Mouse (Mus musculus) stomach, embryonic 14.5 days (tissue): ENCODE results near the gene Gm8024. TPM values are rescaled to one million over a fixed set of nuclear protein-coding genes. Genes with fewer than 3 reads are reported as not detected.
A peak's percentile ranks its signal among the peaks of the same experiment; 100 is the strongest.
"Not testable (repeated sequence)": the region's sequence is repeated elsewhere in the genome, so short reads cannot be mapped to it uniquely, and the experiment has no call there.

Experiments
- ATAC-seq: fragments of 200-750 bp; cut with Nextera tagmentation; 2 replicates; pipeline ENCODE4 v1.8.0; 2017; ENCODE audit warnings: low read depth, moderate TSS enrichment; ENCODE audit not compliant: insufficient number of reproducible peaks, insufficient read depth, low FRiP score
- H3K27ac ChIP-seq: fragments of 300-500 bp; sonication (generic); 2 replicates; pipeline ENCODE4 v1.5.1; 2014; ENCODE audit warnings: mild to moderate bottlenecking, low read length, moderate library complexity, mixed read lengths
- H3K27me3 ChIP-seq: fragments of 300-500 bp; sonication (generic); 2 replicates; pipeline ENCODE4 v1.6.1; 2014; ENCODE audit warnings: low read length, control low read depth, mixed read lengths; ENCODE audit not compliant: control insufficient read depth, insufficient read depth
- H3K36me3 ChIP-seq: fragments of 300-500 bp; sonication (generic); 2 replicates; pipeline ENCODE4 v1.6.1; 2014; ENCODE audit warnings: mild to moderate bottlenecking, control low read depth, low read length, moderate library complexity, mixed read lengths; ENCODE audit not compliant: control insufficient read depth, insufficient read depth
- H3K4me1 ChIP-seq: fragments of 300-500 bp; sonication (generic); 2 replicates; pipeline ENCODE4 v1.6.1; 2014; ENCODE audit warnings: low read length, control low read depth, mixed read lengths; ENCODE audit not compliant: control insufficient read depth, insufficient read depth
- H3K4me2 ChIP-seq: fragments of 300-500 bp; sonication (generic); replicated peaks from 2 replicates; pipeline ENCODE4 v1.6.1; 2014; ENCODE audit warnings: low read depth, low read length, control low read depth
- H3K4me3 ChIP-seq: fragments of 300-500 bp; sonication (generic); 2 replicates; pipeline ENCODE4 v1.5.1; 2014; ENCODE audit warnings: low read depth, low read length, control low read depth
- H3K9ac ChIP-seq: fragments of 300-500 bp; sonication (generic); replicated peaks from 2 replicates; pipeline ENCODE4 v1.6.1; 2014; ENCODE audit warnings: low read depth, mild to moderate bottlenecking, control low read depth, low read length, moderate library complexity, mixed read lengths
- H3K9me3 ChIP-seq: fragments of 300-500 bp; sonication (generic); 2 replicates; pipeline ENCODE4 v1.6.1; 2016; ENCODE audit warnings: low read depth, low read length, control low read depth; ENCODE audit not compliant: control insufficient read depth
- WGBS: fragments of 180-500 bp; shearing (Covaris S2); extraction: QIAGEN DNeasy Blood & Tissue Kit; methylation state at CpG from one replicate; pipeline ENCODE4 v1.1.7; 2014; 5-methylcytosine and 5-hydroxymethylcytosine counted together
- polyA plus RNA-seq: library from polyadenylated mRNA; unstranded; fragments of >200 nt; fragmentation: Nextera tagmentation; extraction: Ambion mirVana; gene quantifications from 2 replicates; pipeline ENCODE4 v1.2.1, GENCODE M21; 2014

The Gm8024 gene
- not detected in 2 replicates for polyA plus RNA-seq

DNA sequence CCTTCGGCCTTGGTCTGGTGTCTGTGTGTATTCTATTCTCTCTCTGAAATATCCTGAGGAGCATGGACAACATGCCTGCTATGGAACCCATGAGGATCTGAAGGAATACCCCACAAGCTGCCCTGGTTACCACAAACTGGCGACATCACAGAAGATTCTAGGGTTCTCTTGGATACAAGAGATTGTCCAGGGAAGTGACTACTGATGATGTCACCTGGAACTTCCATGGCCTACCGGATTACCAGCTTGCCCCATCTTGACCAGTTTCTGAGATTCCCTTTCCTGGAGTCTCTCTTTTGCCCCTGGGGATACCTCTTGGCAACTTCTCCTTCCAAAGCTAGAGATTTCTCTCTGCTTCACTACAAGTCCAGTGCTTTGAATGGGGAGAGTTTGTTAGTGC, at the start of gene Gm8024:
Gene Gm8024, minus strand, starts transcription at position 101 of the 400 bp plus-strand sequence.
- not testable (repeated sequence) for H3K4me1 ChIP-seq, H3K36me3 ChIP-seq, H3K27ac ChIP-seq, H3K4me3 ChIP-seq, H3K27me3 ChIP-seq, H3K9me3 ChIP-seq, H3K9ac ChIP-seq, H3K4me2 ChIP-seq, ATAC-seq
- WGBS, result 92% methylated on average over 1 of the region's 3 CpGs

DNA sequence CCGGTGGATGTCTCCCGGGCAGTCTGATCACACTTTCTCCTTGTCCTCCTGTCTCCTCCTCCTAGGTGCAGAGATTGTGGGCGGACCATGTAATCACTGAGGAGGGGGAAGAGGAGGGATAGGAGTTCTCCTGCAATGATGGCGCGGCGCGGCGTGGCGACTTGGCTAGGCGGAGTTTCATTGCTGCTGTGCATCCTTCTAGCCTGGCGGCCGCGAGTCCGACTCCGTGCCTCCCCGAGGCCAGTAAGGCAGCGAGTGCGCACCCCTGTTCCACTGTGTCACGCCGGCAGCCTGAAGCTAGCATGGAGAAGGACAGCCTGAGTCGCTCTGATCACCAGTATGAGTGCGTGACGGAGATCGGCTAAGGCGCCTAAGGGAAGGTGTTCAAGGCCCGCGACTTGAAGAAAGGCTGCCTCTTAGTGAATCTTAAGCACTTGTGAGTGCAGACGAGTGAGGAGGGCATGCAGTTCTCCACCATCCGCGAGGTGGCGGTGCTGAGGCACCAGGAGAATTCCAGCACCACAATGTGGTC, 19.2 kb upstream of the Gm8024 start:
- H3K36me3 ChIP-seq, H3K27ac ChIP-seq, H3K9me3 ChIP-seq, H3K9ac ChIP-seq, H3K4me2 ChIP-seq, H3K4me1 ChIP-seq, H3K4me3 ChIP-seq, H3K27me3 ChIP-seq: not testable (repeated sequence)
- ATAC-seq, result peak; percentile 56
- WGBS, result 6% methylated on average over 23 of the region's 31 CpGs

DNA sequence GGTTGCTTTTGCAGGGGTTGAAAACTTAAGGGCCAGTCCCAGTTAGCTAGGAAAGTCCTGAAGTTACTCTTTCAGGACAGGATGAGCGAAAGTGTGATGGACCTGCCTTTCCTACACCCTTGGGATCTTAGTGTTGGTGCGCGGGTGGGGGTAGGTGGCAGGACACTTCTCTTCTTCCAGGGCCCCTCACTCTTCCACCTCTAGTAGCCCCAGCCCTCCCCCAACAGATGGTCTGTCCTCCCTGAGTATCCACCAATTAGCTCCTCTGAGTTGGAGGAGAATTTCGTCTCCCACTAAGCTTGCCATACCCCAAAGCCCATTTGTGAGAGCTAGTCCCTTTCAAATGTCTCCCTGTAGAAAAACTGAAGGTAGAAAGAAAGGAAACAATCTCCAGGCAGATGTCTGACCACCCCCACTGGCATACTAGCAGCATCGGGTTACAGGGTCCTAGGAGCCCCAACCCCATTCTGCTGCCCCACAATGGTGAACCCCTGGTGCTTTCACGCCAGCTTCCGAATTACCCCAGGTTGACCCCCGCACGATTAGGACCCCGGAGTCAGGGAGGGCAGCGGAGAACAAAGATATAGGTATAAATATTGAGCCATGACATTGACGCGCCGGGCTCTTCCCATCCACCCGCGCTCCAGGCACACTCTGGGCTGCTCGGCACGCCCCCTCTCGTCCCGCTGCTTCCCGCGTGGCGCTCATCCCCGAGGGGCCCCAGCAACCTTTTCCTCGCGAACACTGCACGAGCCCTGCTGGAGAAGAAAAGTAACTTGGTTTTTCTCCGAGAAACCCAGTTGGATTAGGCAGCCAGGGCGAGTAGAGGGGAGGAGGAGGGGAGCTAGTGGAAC, 18.5 kb upstream of the Gm8024 start:
- 18% methylated on average over 17 of the region's 29 CpGs for WGBS
- not testable (repeated sequence) for ATAC-seq

DNA sequence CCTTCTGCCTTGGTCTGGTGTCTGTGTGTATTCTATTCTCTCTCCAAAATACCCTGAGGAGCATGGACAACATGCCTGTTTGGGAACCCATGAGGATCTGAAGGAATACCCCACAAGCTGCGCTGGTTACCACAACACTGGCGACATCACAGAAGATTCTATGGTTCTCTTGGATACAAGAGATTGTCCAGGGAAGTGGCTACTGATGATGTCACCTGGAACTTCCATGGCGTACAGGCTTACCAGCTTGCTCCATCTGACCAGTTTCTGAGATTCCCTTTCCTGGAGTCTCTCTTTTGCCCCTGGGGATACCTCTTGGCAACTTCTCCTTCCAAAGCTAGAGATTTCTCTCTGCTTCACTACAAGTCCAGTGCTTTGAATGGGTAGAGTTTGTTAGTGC, 21.8 kb downstream of the Gm8024 start, which contains the start of gene Gm8020:
Gene Gm8020, minus strand, starts transcription at position 101 of the 400 bp plus-strand sequence.
- not testable (repeated sequence) for H3K4me3 ChIP-seq, H3K9ac ChIP-seq, H3K27ac ChIP-seq, H3K9me3 ChIP-seq, H3K4me1 ChIP-seq, H3K4me2 ChIP-seq, H3K27me3 ChIP-seq, ATAC-seq, H3K36me3 ChIP-seq
- WGBS, result 88% methylated on average over 1 of the region's 3 CpGs

More for the DNA sequence above, 18.5 kb upstream of the Gm8024 start:
- not testable (repeated sequence) for H3K4me3 ChIP-seq, H3K9ac ChIP-seq, H3K4me2 ChIP-seq, H3K27me3 ChIP-seq, H3K36me3 ChIP-seq, H3K9me3 ChIP-seq, H3K27ac ChIP-seq, H3K4me1 ChIP-seq

Other genes starting within 250 kb of the Gm8024 start
- gene Gm9611, start 226.9 kb downstream of the Gm8024 start, polyA plus RNA-seq, result not detected in 2 replicates
- gene Gm7995, start 214.1 kb downstream of the Gm8024 start, polyA plus RNA-seq, result not detected in 2 replicates
- gene Gm8005, start 84.6 kb downstream of the Gm8024 start, polyA plus RNA-seq, result not detected in 2 replicates
- gene Gm8011, start 60.4 kb downstream of the Gm8024 start, polyA plus RNA-seq, result not detected in 2 replicates
- gene Gm8020, start 21.9 kb downstream of the Gm8024 start, polyA plus RNA-seq, result not detected in 2 replicates
- not detected in 2 replicates for gene Gm17124, start 75.6 kb upstream of the Gm8024 start, polyA plus RNA-seq
- gene Gm3633, start 117.6 kb upstream of the Gm8024 start, polyA plus RNA-seq, result not detected in 2 replicates
- not detected in 2 replicates for gene Gm10378, start 131.7 kb upstream of the Gm8024 start, polyA plus RNA-seq
- gene Gm3015, start 244.5 kb upstream of the Gm8024 start, polyA plus RNA-seq, result not detected in 2 replicates